Mouse (Mus musculus) lung, postnatal 0 days (tissue): Measurements from ENCODE around the gene Sec11a. TPM values are rescaled to one million over a fixed set of nuclear protein-coding genes. Genes with fewer than 3 reads are reported as not detected.
A peak's percentile ranks its signal among the peaks of the same experiment; 100 is the strongest.

Experiments
- ATAC-seq: fragments of 200-750 bp; cut with Nextera tagmentation; 2 replicates; pipeline ENCODE4 v1.8.0; 2017; ENCODE audit warnings: moderate library complexity
- DNase-seq: peaks from one replicate; pipeline ENCODE4 v3.0.0-alpha.2; 2016; ENCODE audit warnings: low spot score
- H3K27ac ChIP-seq: fragments of 300-500 bp; sonication (generic); 2 replicates; pipeline ENCODE4 v1.5.1; 2014; ENCODE audit warnings: antibody characterized with exemption, mild to moderate bottlenecking, low read length, mixed read lengths
- H3K27me3 ChIP-seq: fragments of 300-500 bp; sonication (generic); replicated peaks from 2 replicates; pipeline ENCODE4 v1.6.1; 2014; ENCODE audit warnings: low read length, mixed read lengths; ENCODE audit not compliant: insufficient read depth
- H3K36me3 ChIP-seq: fragments of 300-500 bp; sonication (generic); 2 replicates; pipeline ENCODE4 v1.6.1; 2014; ENCODE audit warnings: low read length, mixed read lengths; ENCODE audit not compliant: insufficient read depth
- H3K4me1 ChIP-seq: fragments of 300-500 bp; sonication (generic); 2 replicates; pipeline ENCODE4 v1.6.1; 2014; ENCODE audit warnings: antibody characterized with exemption, low read depth, low read length, mixed read lengths; ENCODE audit not compliant: insufficient read depth
- H3K4me2 ChIP-seq: fragments of 300-500 bp; sonication (generic); replicated peaks from 2 replicates; pipeline ENCODE4 v1.6.1; 2014; ENCODE audit warnings: low read depth, mild to moderate bottlenecking, low read length, moderate library complexity, mixed read lengths
- H3K4me3 ChIP-seq: fragments of 300-500 bp; sonication (generic); 2 replicates; pipeline ENCODE4 v1.5.1; 2014; ENCODE audit warnings: low read depth, low read length
- H3K9ac ChIP-seq: fragments of 300-500 bp; sonication (generic); replicated peaks from 2 replicates; pipeline ENCODE4 v1.6.1; 2014; ENCODE audit warnings: low read depth, mild to moderate bottlenecking
- H3K9me3 ChIP-seq: fragments of 300-500 bp; sonication (generic); 2 replicates; pipeline ENCODE4 v1.6.1; 2016; ENCODE audit warnings: low read length, mixed read lengths
- CTCF ChIP-seq: IDR thresholded peaks from 2 replicates; pipeline ENCODE4 v1.5.1; 2016; ENCODE audit warnings: antibody characterized with exemption, mild to moderate bottlenecking
- EP300 ChIP-seq: IDR thresholded peaks from 2 replicates; pipeline ENCODE4 v1.6.1; 2016; ENCODE audit warnings: antibody characterized with exemption, mild to moderate bottlenecking, control low read depth
- WGBS: fragments of 180-500 bp; shearing (Covaris S2); extraction: QIAGEN DNeasy Blood & Tissue Kit; methylation state at CpG from one replicate; pipeline ENCODE4 v1.1.7; 2014; 5-methylcytosine and 5-hydroxymethylcytosine counted together
- polyA plus RNA-seq: library from polyadenylated mRNA; unstranded; fragments of >200 nt; fragmentation: Nextera tagmentation; extraction: Ambion mirVana; gene quantifications from 2 replicates; pipeline ENCODE4 v1.2.1, GENCODE M21; 2015

Sec11a gene
- polyA plus RNA-seq, result 170 and 172 TPM in 2 replicates

GRCm38 (mm10) chr7:80947445-80948350 lies at the start of gene Sec11a:
TSS of gene Sec11a (minus strand) at chr7:80947780.
- peak within 1 kb of the TSS; percentile 64 for H3K4me3 ChIP-seq
- DNase-seq, result peak; percentile 95
- peak within 1 kb of the TSS; percentile 75 for H3K9ac ChIP-seq
- no peaks in the 10 kb centered on the region for H3K27me3 ChIP-seq
- H3K4me2 ChIP-seq, result peak within 1 kb of the TSS; percentile 80
- H3K4me1 ChIP-seq, result peaks cover 4% of the 10 kb centered on the region; the same call in 1 of the 2 replicates
- peak; percentile 31 for TF ChIP-seq CTCF
- TF ChIP-seq EP300, result no peak
- peak; percentile 100 for ATAC-seq
- WGBS, result 3% methylated on average over 44 of the region's 44 CpGs
- H3K27ac ChIP-seq, result peak within 1 kb of the TSS; percentile 91
- no peaks in the 10 kb centered on the region; the same call in 1 of the 2 replicates for H3K36me3 ChIP-seq
- no peaks in the 10 kb centered on the region for H3K9me3 ChIP-seq

GRCm38 (mm10) chr7:80995266-80996146 lies 47.9 kb upstream of the Sec11a start:
- Histone ChIP-seq H3K9me3 (no peaks in the 10 kb centered on the region), H3K9ac (no peak overlapping the region), H3K4me3 (no peak overlapping the region), H3K27me3 (no peaks in the 10 kb centered on the region), H3K27ac (peak overlapping the region; percentile 15; the same call in 1 of the 2 replicates), H3K4me1 (peaks cover 22% of the 10 kb centered on the region; the same call in 1 of the 2 replicates), H3K4me2 (peak overlapping the region; percentile 75; the same call in 1 of the 2 replicates), H3K36me3 (no peaks in the 10 kb centered on the region)
- 45% methylated on average over 3 of the region's 3 CpGs for WGBS
- TF ChIP-seq EP300 (no peak), CTCF (no peak)
- DNase-seq, result no peak
- ATAC-seq, result no peak

- ATAC-seq (no peak), DNase-seq (peak; percentile 55)
- 17% methylated on average over 6 of the region's 6 CpGs for WGBS
- Histone ChIP-seq H3K4me2 (peak overlapping the region; percentile 75), H3K27me3 (no peaks in the 10 kb centered on the region), H3K27ac (peak overlapping the region; percentile 98), H3K9ac (peak overlapping the region; percentile 96), H3K4me1 (peaks cover 22% of the 10 kb centered on the region; the same call in 1 of the 2 replicates), H3K4me3 (peak overlapping the region; percentile 90), H3K36me3 (no peaks in the 10 kb centered on the region), H3K9me3 (no peaks in the 10 kb centered on the region)
- no peak for TF ChIP-seq CTCF
- TF ChIP-seq EP300, result no peak
These were observed 47.1 kb upstream of the Sec11a start for GRCm38 (mm10) chr7:80994663-80995005.

GRCm38 (mm10) chr7:80993834-80994662 lies 46.5 kb upstream of the Sec11a start:
- DNase-seq (peak; percentile 80), ATAC-seq (peak; percentile 82)
- WGBS, result 2% methylated on average over 20 of the region's 58 CpGs
- Histone ChIP-seq H3K36me3 (no peaks in the 10 kb centered on the region), H3K4me1 (peaks cover 22% of the 10 kb centered on the region; the same call in 1 of the 2 replicates), H3K4me2 (peak overlapping the region; percentile 75), H3K9me3 (no peaks in the 10 kb centered on the region), H3K27ac (peak overlapping the region; percentile 98), H3K4me3 (peak overlapping the region; percentile 90), H3K9ac (peak overlapping the region; percentile 96), H3K27me3 (no peaks in the 10 kb centered on the region)
- no peak for TF ChIP-seq EP300
- TF ChIP-seq CTCF, result peak; percentile 43

GRCm38 (mm10) chr7:80992980-80993833 lies 45.6 kb upstream of the Sec11a start, which contains the start of gene Zfp592:
TSS of gene Zfp592 (plus strand) at chr7:80993681.
- Histone ChIP-seq H3K9ac (peak within 1 kb of the TSS; percentile 96), H3K4me2 (peak within 1 kb of the TSS; percentile 75), H3K27me3 (no peaks in the 10 kb centered on the region), H3K36me3 (no peaks in the 10 kb centered on the region), H3K27ac (peak within 1 kb of the TSS; percentile 98), H3K9me3 (no peaks in the 10 kb centered on the region), H3K4me1 (peaks cover 22% of the 10 kb centered on the region; the same call in 1 of the 2 replicates), H3K4me3 (peak within 1 kb of the TSS; percentile 90)
- under 1% methylated on average over 38 of the region's 102 CpGs for WGBS
- TF ChIP-seq CTCF, result peak; percentile 40
- TF ChIP-seq EP300, result no peak
- DNase-seq, result peak; percentile 91
- ATAC-seq, result peak; percentile 95
